Mouse (Mus musculus): ENCODE data around the gene Hist1h4f. TPM values are rescaled to one million over a fixed set of nuclear protein-coding genes. Genes with fewer than 3 reads are reported as not detected.
"Not testable (repeated sequence)": the region's sequence is repeated elsewhere in the genome, so short reads cannot be mapped to it uniquely, and the experiment has no call there.

The Hist1h4f gene
- polyA plus RNA-seq, 1 experiment from 2014 or later: 1.4 TPM

GRCm38 (mm10) chr13:23544787-23545120 is 6.7 kb downstream of the Hist1h4f start:
- H3K9me3 ChIP-seq (replicated peaks); ATAC-seq (ENCODE audit: low FRiP score); H3K27me3 ChIP-seq; H3K4me1 ChIP-seq; H3K36me3 ChIP-seq: not testable (repeated sequence)
- Histone ChIP-seq H3K27ac (peak overlapping the region; percentile 92), H3K9ac (peak overlapping the region; percentile 54; the same call in 1 of the 2 replicates), H3K4me3 (peak overlapping the region; percentile 46), H3K4me2 (replicated peaks) (peak overlapping the region; percentile 69)
- under 1% methylated on average over 11 of the region's 14 CpGs for WGBS

- WGBS: under 1% methylated on average over 33 of the region's 45 CpGs
Observed at GRCm38 (mm10) chr13:23543965-23544786, 7.3 kb downstream of the Hist1h4f start, which contains the start of gene Hist1h3f. Gene Hist1h3f, plus strand, starts transcription at chr13:23544052.

GRCm38 (mm10) chr13:23542999-23543607 is 8.3 kb downstream of the Hist1h4f start, which contains the start of gene Hist1h2bh:
Gene Hist1h2bh, minus strand, starts transcription at chr13:23543392.
- WGBS: under 1% methylated on average over 38 of the region's 42 CpGs
- ATAC-seq (ENCODE audit: low FRiP score): peak; percentile 88

More at GRCm38 (mm10) chr13:23543965-23544786, 7.3 kb downstream of the Hist1h4f start, which contains the start of gene Hist1h3f:
- Histone ChIP-seq H3K4me3 (peak within 1 kb of the TSS; percentile 46), H3K27ac (peak within 1 kb of the TSS; percentile 92), H3K36me3 (no peaks in the 10 kb centered on the region), H3K27me3 (no peaks in the 10 kb centered on the region), H3K4me2 (replicated peaks) (peak within 1 kb of the TSS; percentile 69), H3K9ac (peak within 1 kb of the TSS; percentile 69), H3K4me1 (peaks cover 4% of the 10 kb centered on the region), H3K9me3 (replicated peaks) (no peaks in the 10 kb centered on the region)
- ATAC-seq (ENCODE audit: low FRiP score): peak; percentile 96

GRCm38 (mm10) chr13:23542225-23542980 is 9.0 kb downstream of the Hist1h4f start:
- H3K4me1 ChIP-seq; H3K27me3 ChIP-seq; H3K9me3 ChIP-seq (replicated peaks); H3K36me3 ChIP-seq; ATAC-seq (ENCODE audit: low FRiP score): not testable (repeated sequence)
- peak overlapping the region; percentile 69 for H3K9ac ChIP-seq
- peak overlapping the region; percentile 69 for H3K4me2 ChIP-seq (replicated peaks)
- peak overlapping the region; percentile 84 for H3K27ac ChIP-seq
- peak overlapping the region; percentile 42 for H3K4me3 ChIP-seq
- 4% methylated on average over 3 of the region's 3 CpGs for WGBS

More at GRCm38 (mm10) chr13:23542999-23543607, 8.3 kb downstream of the Hist1h4f start, which contains the start of gene Hist1h2bh:
- Histone ChIP-seq H3K4me3 (peak within 1 kb of the TSS; percentile 46), H3K9ac (peak within 1 kb of the TSS; percentile 69), H3K4me2 (replicated peaks) (peak within 1 kb of the TSS; percentile 69), H3K27ac (peak within 1 kb of the TSS; percentile 92)
- not testable (repeated sequence) for H3K36me3 ChIP-seq; H3K27me3 ChIP-seq; H3K4me1 ChIP-seq; H3K9me3 ChIP-seq (replicated peaks)

- Histone ChIP-seq H3K27me3 (no peaks in the 10 kb centered on the region), H3K9ac (no peak overlapping the region)
Observed at GRCm38 (mm10) chr13:23541497-23541896, 10.0 kb downstream of the Hist1h4f start.

GRCm38 (mm10) chr13:23539821-23540220 is 11.6 kb downstream of the Hist1h4f start:
- not testable (repeated sequence) for H3K4me3 ChIP-seq; H3K9me3 ChIP-seq (replicated peaks); H3K36me3 ChIP-seq; H3K9ac ChIP-seq; H3K27me3 ChIP-seq; H3K27ac ChIP-seq; ATAC-seq (ENCODE audit: low FRiP score); H3K4me2 ChIP-seq (replicated peaks)
- H3K4me1 ChIP-seq: peaks cover 15% of the 10 kb centered on the region
- WGBS: 65% methylated on average over 1 of the region's 1 CpGs

More at GRCm38 (mm10) chr13:23541497-23541896, 10.0 kb downstream of the Hist1h4f start:
- Histone ChIP-seq H3K4me1 (peaks cover 8% of the 10 kb centered on the region), H3K4me2 (replicated peaks) (no peak overlapping the region), H3K36me3 (no peaks in the 10 kb centered on the region), H3K27ac (no peak overlapping the region), H3K9me3 (replicated peaks) (no peaks in the 10 kb centered on the region), H3K4me3 (no peak overlapping the region)
- WGBS: 81% methylated on average over 3 of the region's 3 CpGs
- ATAC-seq (ENCODE audit: low FRiP score): no peak

GRCm38 (mm10) chr13:23538249-23538648 is 13.2 kb downstream of the Hist1h4f start:
- WGBS: 67% methylated on average over 5 of the region's 5 CpGs
- no peak overlapping the region for H3K27ac ChIP-seq
- no peaks in the 10 kb centered on the region for H3K9me3 ChIP-seq (replicated peaks)

GRCm38 (mm10) chr13:23537006-23537710 is 14.3 kb downstream of the Hist1h4f start:
- H3K4me3 ChIP-seq: peak overlapping the region; percentile 13; the same call in 1 of the 2 replicates
- H3K36me3 ChIP-seq: no peaks in the 10 kb centered on the region
- no peaks in the 10 kb centered on the region for H3K27me3 ChIP-seq
- no peaks in the 10 kb centered on the region for H3K9me3 ChIP-seq (replicated peaks)
- H3K4me1 ChIP-seq: peaks cover 30% of the 10 kb centered on the region
- 0 out of 2 replicates have a peak overlapping the region, but pooled peaks have one; percentile 10 for H3K9ac ChIP-seq
- H3K27ac ChIP-seq: no peak overlapping the region
- H3K4me2 ChIP-seq (replicated peaks): peak overlapping the region; percentile 76
- WGBS: 91% methylated on average over 3 of the region's 3 CpGs
- no peak for ATAC-seq (ENCODE audit: low FRiP score)

More at GRCm38 (mm10) chr13:23538249-23538648, 13.2 kb downstream of the Hist1h4f start:
- ATAC-seq (ENCODE audit: low FRiP score): no peak
- no peak overlapping the region for H3K9ac ChIP-seq
- no peak overlapping the region for H3K4me3 ChIP-seq
- no peaks in the 10 kb centered on the region for H3K36me3 ChIP-seq
- 0 out of 2 replicates have a peak overlapping the region, but pooled peaks have one; percentile 4 for H3K4me2 ChIP-seq (replicated peaks)
- no peaks in the 10 kb centered on the region for H3K27me3 ChIP-seq
- H3K4me1 ChIP-seq: peaks cover 23% of the 10 kb centered on the region

- ATAC-seq (ENCODE audit: low FRiP score): no peak
- WGBS: 19% methylated on average over 7 of the region's 7 CpGs
- H3K27ac ChIP-seq: no peak overlapping the region
Observed at GRCm38 (mm10) chr13:23536076-23536822, 15.2 kb downstream of the Hist1h4f start.

GRCm38 (mm10) chr13:23535137-23536075 is 16.0 kb downstream of the Hist1h4f start, which contains the start of gene Hist1h3g:
Gene Hist1h3g, plus strand, starts transcription at chr13:23535422.
- peak within 1 kb of the TSS; percentile 50 for H3K4me3 ChIP-seq
- peak; percentile 91 for ATAC-seq (ENCODE audit: low FRiP score)

More at GRCm38 (mm10) chr13:23536076-23536822, 15.2 kb downstream of the Hist1h4f start:
- Histone ChIP-seq H3K9me3 (replicated peaks) (no peaks in the 10 kb centered on the region), H3K36me3 (no peaks in the 10 kb centered on the region), H3K4me2 (replicated peaks) (peak overlapping the region; percentile 76), H3K4me1 (peaks cover 32% of the 10 kb centered on the region), H3K4me3 (peak overlapping the region; percentile 50), H3K9ac (peak overlapping the region; percentile 57), H3K27me3 (no peaks in the 10 kb centered on the region)

More at GRCm38 (mm10) chr13:23535137-23536075, 16.0 kb downstream of the Hist1h4f start, which contains the start of gene Hist1h3g:
- H3K27me3 ChIP-seq; H3K36me3 ChIP-seq; H3K9me3 ChIP-seq (replicated peaks): not testable (repeated sequence)
- Histone ChIP-seq H3K4me1 (peaks cover 32% of the 10 kb centered on the region), H3K4me2 (replicated peaks) (peak within 1 kb of the TSS; percentile 76), H3K9ac (peak within 1 kb of the TSS; percentile 59), H3K27ac (peak within 1 kb of the TSS; percentile 86)
- under 1% methylated on average over 41 of the region's 62 CpGs for WGBS

Data from hindbrain, embryonic 12.5 days (tissue).